Mouse (Mus musculus) myocyte (in vitro differentiated cells): Measurements from ENCODE around the gene Kif20b.

Experiments used
- CEBPB ChIP-seq: IDR thresholded peaks from 2 replicates; pipeline ENCODE4 v1.6.1; 2011; ENCODE audit warnings: mild to moderate bottlenecking, moderate library complexity; ENCODE audit not compliant: poor library complexity, insufficient read depth, severe bottlenecking
- POLR2A ChIP-seq: IDR thresholded peaks from one replicate; pipeline ENCODE4 v1.6.1; 2011; ENCODE audit warnings: low read depth, mild to moderate bottlenecking, control low read depth, moderate library complexity; ENCODE audit not compliant: insufficient read length
- TCF12 ChIP-seq: IDR thresholded peaks from one replicate; pipeline ENCODE4 v1.6.1; 2011; ENCODE audit warnings: mild to moderate bottlenecking, control low read depth; ENCODE audit not compliant: poor library complexity, insufficient read depth, severe bottlenecking

DNA sequence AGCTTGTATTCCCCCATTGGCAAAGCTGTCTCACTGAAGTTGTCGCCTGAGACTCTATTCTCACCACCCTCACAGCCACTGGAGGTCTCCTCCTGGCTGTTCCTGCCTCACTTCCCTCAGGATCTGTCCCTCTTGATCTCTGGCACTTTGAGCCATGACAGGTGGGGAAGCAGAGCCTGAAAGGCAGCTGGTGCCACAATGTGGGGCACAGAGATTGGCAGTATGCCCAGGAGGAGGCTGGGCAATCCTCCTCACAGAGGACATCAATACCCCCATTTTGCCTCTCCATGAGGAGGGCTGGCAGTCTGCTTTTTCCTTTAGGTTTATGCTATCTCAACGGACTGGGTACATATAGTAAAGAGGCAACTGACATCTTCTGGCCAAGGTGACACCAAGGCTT lies 62.6 kb downstream of the Kif20b start:
- TF ChIP-seq CEBPB, result no peak
- no peak for TF ChIP-seq POLR2A
- no peak for TF ChIP-seq TCF12
